Mouse (Mus musculus): ENCODE measurements around the gene Mrps23. TPM values are rescaled to one million over a fixed set of nuclear protein-coding genes. Genes with fewer than 3 reads are reported as not detected.

The Mrps23 gene
- polyA plus RNA-seq, 1 experiment from 2014 or later: 72.6 TPM

- no peak overlapping the region for H3K27ac ChIP-seq
- H3K4me1 ChIP-seq: no peaks in the 10 kb centered on the region; the same call in 1 of the 2 replicates
- peaks cover 14% of the 10 kb centered on the region for H3K27me3 ChIP-seq (ENCODE audit: poor library complexity, severe bottlenecking)
- WGBS: 94% methylated on average over 15 of the region's 15 CpGs
- no peaks in the 10 kb centered on the region for H3K9me3 ChIP-seq
- H3K4me3 ChIP-seq: no peak overlapping the region
- H3K36me3 ChIP-seq (replicated peaks): no peaks in the 10 kb centered on the region
- DNase-seq (ENCODE audit: extremely low spot score, low spot score): no peak
Measured at GRCm38 (mm10) chr11:88221929-88222475, 17.8 kb downstream of the Mrps23 start.

GRCm38 (mm10) chr11:88227001-88227957 lies 23.1 kb downstream of the Mrps23 start:
- Histone ChIP-seq H3K4me1 (peaks cover 8% of the 10 kb centered on the region), H3K4me3 (no peak overlapping the region), H3K27ac (no peak overlapping the region), H3K9me3 (no peaks in the 10 kb centered on the region), H3K27me3 (ENCODE audit: poor library complexity, severe bottlenecking) (peaks cover 24% of the 10 kb centered on the region), H3K36me3 (replicated peaks) (no peaks in the 10 kb centered on the region)
- WGBS: 90% methylated on average over 17 of the region's 17 CpGs
- DNase-seq (ENCODE audit: extremely low spot score, low spot score): no peak

GRCm38 (mm10) chr11:88231213-88231790 lies 27.1 kb downstream of the Mrps23 start:
- no peaks in the 10 kb centered on the region for H3K36me3 ChIP-seq (replicated peaks)
- H3K9me3 ChIP-seq: no peaks in the 10 kb centered on the region
- WGBS: 78% methylated on average over 4 of the region's 4 CpGs
- H3K27me3 ChIP-seq (ENCODE audit: poor library complexity, severe bottlenecking): peaks cover 36% of the 10 kb centered on the region
- H3K4me3 ChIP-seq: no peak overlapping the region
- peaks cover 48% of the 10 kb centered on the region for H3K4me1 ChIP-seq
- H3K27ac ChIP-seq: peak overlapping the region; percentile 53
- DNase-seq (ENCODE audit: extremely low spot score, low spot score): no peak

- Histone ChIP-seq H3K4me3 (no peak overlapping the region), H3K27me3 (ENCODE audit: poor library complexity, severe bottlenecking) (peaks cover 58% of the 10 kb centered on the region), H3K9me3 (no peaks in the 10 kb centered on the region), H3K27ac (peak overlapping the region; percentile 90), H3K4me1 (peaks cover 67% of the 10 kb centered on the region), H3K36me3 (replicated peaks) (no peaks in the 10 kb centered on the region)
- no peak for DNase-seq (ENCODE audit: extremely low spot score, low spot score)
- WGBS: 40% methylated on average over 17 of the region's 17 CpGs
Measured at GRCm38 (mm10) chr11:88233528-88234427, 29.6 kb downstream of the Mrps23 start.

- Histone ChIP-seq H3K27me3 (ENCODE audit: poor library complexity, severe bottlenecking) (peaks cover 66% of the 10 kb centered on the region), H3K4me1 (peaks cover 77% of the 10 kb centered on the region), H3K4me3 (no peak overlapping the region), H3K9me3 (no peaks in the 10 kb centered on the region), H3K27ac (peak overlapping the region; percentile 90), H3K36me3 (replicated peaks) (no peaks in the 10 kb centered on the region)
- DNase-seq (ENCODE audit: extremely low spot score, low spot score): no peak
- WGBS: 28% methylated on average over 4 of the region's 4 CpGs
Measured at GRCm38 (mm10) chr11:88234789-88235188, 30.6 kb downstream of the Mrps23 start.

GRCm38 (mm10) chr11:88235221-88236203 lies 31.3 kb downstream of the Mrps23 start:
- peaks cover 65% of the 10 kb centered on the region for H3K27me3 ChIP-seq (ENCODE audit: poor library complexity, severe bottlenecking)
- H3K9me3 ChIP-seq: no peaks in the 10 kb centered on the region
- peak overlapping the region; percentile 37 for H3K4me3 ChIP-seq
- no peaks in the 10 kb centered on the region for H3K36me3 ChIP-seq (replicated peaks)
- WGBS: 6% methylated on average over 23 of the region's 23 CpGs
- DNase-seq (ENCODE audit: extremely low spot score, low spot score): peak; percentile 64
- peaks cover 84% of the 10 kb centered on the region for H3K4me1 ChIP-seq
- peak overlapping the region; percentile 90 for H3K27ac ChIP-seq

- H3K27ac ChIP-seq: peak overlapping the region; percentile 85
- H3K9me3 ChIP-seq: no peaks in the 10 kb centered on the region
- no peaks in the 10 kb centered on the region for H3K36me3 ChIP-seq (replicated peaks)
- peaks cover 63% of the 10 kb centered on the region for H3K27me3 ChIP-seq (ENCODE audit: poor library complexity, severe bottlenecking)
- WGBS: 65% methylated on average over 10 of the region's 10 CpGs
- H3K4me3 ChIP-seq: peak overlapping the region; percentile 1
- peak; percentile 54 for DNase-seq (ENCODE audit: extremely low spot score, low spot score)
- H3K4me1 ChIP-seq: peaks cover 69% of the 10 kb centered on the region
Measured at GRCm38 (mm10) chr11:88240275-88240674, 36.1 kb downstream of the Mrps23 start.

- H3K27me3 ChIP-seq (ENCODE audit: poor library complexity, severe bottlenecking): peaks cover 63% of the 10 kb centered on the region
- H3K4me3 ChIP-seq: peak overlapping the region; percentile 25; the same call in 1 of the 2 replicates
- DNase-seq (ENCODE audit: extremely low spot score, low spot score): peak; percentile 92
- no peaks in the 10 kb centered on the region for H3K36me3 ChIP-seq (replicated peaks)
- H3K27ac ChIP-seq: peak overlapping the region; percentile 85
- no peaks in the 10 kb centered on the region for H3K9me3 ChIP-seq
- peaks cover 63% of the 10 kb centered on the region for H3K4me1 ChIP-seq
- WGBS: 2% methylated on average over 10 of the region's 10 CpGs
Measured at GRCm38 (mm10) chr11:88240736-88241353, 36.7 kb downstream of the Mrps23 start.

GRCm38 (mm10) chr11:88241468-88242301 lies 37.5 kb downstream of the Mrps23 start:
- DNase-seq (ENCODE audit: extremely low spot score, low spot score): peak; percentile 45
- Histone ChIP-seq H3K4me1 (peaks cover 55% of the 10 kb centered on the region), H3K4me3 (peak overlapping the region; percentile 25; the same call in 1 of the 2 replicates), H3K27me3 (ENCODE audit: poor library complexity, severe bottlenecking) (peaks cover 57% of the 10 kb centered on the region), H3K9me3 (no peaks in the 10 kb centered on the region), H3K36me3 (replicated peaks) (no peaks in the 10 kb centered on the region), H3K27ac (peak overlapping the region; percentile 85)
- 25% methylated on average over 12 of the region's 12 CpGs for WGBS

GRCm38 (mm10) chr11:88245581-88246170 lies 41.5 kb downstream of the Mrps23 start:
- 91% methylated on average over 14 of the region's 14 CpGs for WGBS
- DNase-seq (ENCODE audit: extremely low spot score, low spot score): no peak
- H3K27me3 ChIP-seq (ENCODE audit: poor library complexity, severe bottlenecking): peaks cover 51% of the 10 kb centered on the region
- H3K27ac ChIP-seq: no peak overlapping the region
- no peaks in the 10 kb centered on the region for H3K9me3 ChIP-seq
- H3K4me3 ChIP-seq: no peak overlapping the region
- peaks cover 43% of the 10 kb centered on the region for H3K4me1 ChIP-seq
- H3K36me3 ChIP-seq (replicated peaks): no peaks in the 10 kb centered on the region

All from forebrain, embryonic 10.5 days (tissue).